Mouse (Mus musculus) ES-Bruce4 (cell line): Measurements from ENCODE around the gene Col6a2.

Experiments
- CTCF ChIP-seq: IDR thresholded peaks from one replicate; pipeline ENCODE4 v1.8.1; 2011; ENCODE audit warnings: low read depth, low read length
- EP300 ChIP-seq: IDR thresholded peaks from 2 replicates; pipeline ENCODE4 v1.6.1; 2011; ENCODE audit warnings: low read depth, low read length; ENCODE audit not compliant: insufficient read depth
- POLR2A ChIP-seq: IDR thresholded peaks from one replicate; pipeline ENCODE4 v1.8.1; 2011; ENCODE audit warnings: low read length; ENCODE audit not compliant: insufficient read depth

- TF ChIP-seq CTCF (no peak), POLR2A (no peak), EP300 (no peak)
Measured at GRCm38 (mm10) chr10:76668261-76668946, 45.0 kb upstream of the Col6a2 start.
